Mouse (Mus musculus) heart, postnatal 25 days (tissue): Measurements from ENCODE around the gene Fyb. TPM values are rescaled to one million over a fixed set of nuclear protein-coding genes. Genes with fewer than 3 reads are reported as not detected.

ENCODE experiments used
- DNase-seq: peaks from one replicate; pipeline ENCODE4 v3.0.0; 2022; ENCODE audit warnings: low spot score
- intact Hi-C: fragments of 180-260 bp; cut with DNase I; formaldehyde crosslinking; loops from one replicate; pipeline ENCODE4 v1.15.1; 2025
- total RNA-seq, 2 experiments: library from RNA; stranded (reverse); gene quantifications; 2 replicates each; pipeline ENCODE4 v1.2.3; 2021

Gene Fyb
- total RNA-seq, 2 experiments from 2014 or later, result 36.3 to 37.6 TPM

DNA sequence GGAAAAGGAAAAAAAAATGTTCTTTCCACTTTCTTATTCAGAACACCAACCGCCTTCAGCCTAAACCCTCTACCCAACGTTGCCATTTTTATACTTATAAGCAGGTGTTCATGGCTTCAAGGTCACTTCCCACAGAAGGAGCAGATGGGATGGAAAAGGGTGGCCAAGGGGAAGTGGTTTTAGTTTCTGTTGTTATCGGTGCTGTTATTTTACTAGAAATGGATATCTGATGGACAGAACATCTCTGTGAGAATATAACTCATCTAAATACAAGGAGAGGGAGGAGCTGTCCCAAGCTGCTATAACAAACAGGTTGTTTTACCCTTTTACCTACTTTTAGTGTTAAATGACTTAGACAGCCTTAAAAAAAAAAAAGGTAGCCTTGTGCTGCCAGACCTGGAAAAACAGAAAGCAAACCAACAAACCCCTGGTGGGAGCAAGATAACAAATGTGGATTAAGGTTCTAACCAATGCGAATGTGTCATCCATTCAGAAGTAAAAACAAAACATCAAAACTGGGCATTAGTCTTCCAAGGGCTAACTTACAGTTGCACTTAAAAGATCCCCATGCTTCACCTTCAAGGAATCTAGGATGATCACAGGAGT, 68.3 kb downstream of the Fyb start:
- intact Hi-C loops, result no loop called here
- DNase-seq, result no peak

DNA sequence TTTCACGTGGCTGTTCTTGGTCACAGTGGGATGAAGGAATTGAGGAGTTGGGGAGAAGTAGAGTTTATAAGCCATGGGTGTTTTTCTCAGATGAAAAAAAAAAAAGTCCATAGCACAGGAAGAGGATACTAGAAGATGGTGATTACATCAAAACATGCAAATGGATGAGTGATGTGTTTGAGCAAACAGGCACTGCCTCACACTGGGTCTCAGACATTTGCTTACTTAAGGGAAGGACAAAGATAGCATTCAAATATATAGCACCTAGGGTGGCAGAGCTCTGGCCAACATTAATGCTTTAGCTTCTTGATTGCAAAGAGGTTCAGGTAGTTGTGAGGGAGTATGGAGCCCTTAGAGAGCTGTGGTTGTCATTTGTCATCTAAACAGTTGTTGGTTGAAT, 68.9 kb downstream of the Fyb start:
- no peak for DNase-seq
- intact Hi-C loops, result no loop called here

DNA sequence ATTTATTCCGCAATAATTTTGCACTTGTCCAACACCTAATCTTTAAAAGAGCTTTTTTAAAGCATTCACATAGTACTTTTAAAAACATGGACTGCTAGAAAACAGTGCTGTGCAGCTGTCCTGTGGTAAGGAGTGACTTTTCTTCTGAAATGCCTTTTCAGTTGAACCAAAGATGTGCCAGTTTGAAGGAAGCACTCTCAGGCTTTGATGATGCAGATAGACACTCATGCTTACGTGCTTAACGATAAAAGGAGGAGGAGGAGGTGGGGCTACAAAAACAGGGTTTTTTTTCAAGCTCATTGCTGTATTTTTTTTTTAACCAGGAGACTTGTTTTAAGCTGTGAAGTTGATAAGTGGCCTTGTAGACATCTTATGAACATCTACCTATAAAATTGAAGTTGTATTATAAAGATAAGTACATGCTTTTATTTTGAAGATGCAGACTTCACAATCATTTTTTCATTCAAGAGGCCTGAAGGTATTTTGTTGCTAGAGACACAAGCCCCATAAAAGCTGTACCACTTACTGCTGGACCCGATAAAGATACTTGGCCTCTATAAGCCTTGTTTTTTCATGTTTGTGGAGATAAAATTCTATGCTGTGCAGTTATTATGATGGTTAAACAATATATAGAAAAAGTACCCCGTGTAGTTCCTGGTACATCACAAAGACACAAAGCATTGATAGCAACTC, 70.1 kb downstream of the Fyb start:
- intact Hi-C loops, result no loop called here
- no peak for DNase-seq

DNA sequence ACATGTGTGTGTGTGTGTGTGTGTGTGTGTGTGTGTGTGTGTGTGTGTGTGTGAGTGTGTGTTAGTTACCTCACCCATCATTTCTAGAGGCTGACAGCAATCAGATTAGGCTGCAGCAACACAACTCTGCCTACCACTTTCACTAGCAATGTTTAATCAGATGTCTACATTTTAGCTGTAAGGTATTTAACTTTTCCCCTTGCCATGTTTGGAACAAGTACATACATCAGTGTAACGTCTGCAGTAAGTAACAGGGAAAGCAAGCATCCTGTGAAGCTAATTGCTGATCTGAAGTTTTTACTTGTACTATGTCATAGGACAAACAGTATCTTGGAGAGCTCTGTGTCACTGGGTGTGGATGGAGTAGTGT, 70.6 kb downstream of the Fyb start:
- no peak for DNase-seq
- intact Hi-C loops, result no loop called here

DNA sequence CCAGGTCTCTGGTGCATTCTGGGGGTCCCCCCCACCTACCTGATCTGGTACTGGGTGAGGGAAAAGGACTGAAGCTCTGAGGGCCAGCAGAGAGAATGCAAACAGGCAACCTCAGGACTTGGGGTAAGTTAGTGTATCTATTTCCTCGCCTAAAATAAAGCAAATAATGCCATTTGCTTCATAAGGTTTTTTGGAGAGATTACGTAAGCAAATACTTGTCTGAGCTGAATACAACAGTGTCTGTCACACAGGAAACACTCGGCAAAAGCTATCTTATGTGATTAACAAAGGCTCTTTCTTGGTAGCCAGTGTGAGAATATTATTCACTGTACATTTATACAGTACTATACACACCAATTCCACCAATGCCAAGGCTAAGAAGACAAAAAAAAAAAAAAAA, 76.0 kb downstream of the Fyb start:
- intact Hi-C loops, result no loop called here
- DNase-seq, result no peak

DNA sequence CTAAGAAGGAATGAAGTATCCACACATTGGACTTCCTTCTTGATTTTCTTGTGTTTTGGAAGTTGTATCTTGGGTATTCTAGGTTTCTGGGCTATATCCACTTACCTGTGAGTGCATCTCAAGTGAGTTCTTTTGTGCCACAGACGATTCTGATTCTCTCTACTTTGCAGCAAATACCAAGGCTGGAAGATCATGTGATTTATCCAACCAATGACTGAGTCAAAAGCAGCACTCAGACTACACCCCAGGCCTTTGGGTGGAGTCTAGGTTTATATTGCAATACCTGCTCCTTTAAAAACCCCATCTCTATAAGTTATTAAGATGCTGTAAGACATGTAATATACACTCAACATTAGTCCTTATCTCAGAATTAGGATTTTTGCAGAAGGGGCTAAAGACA, 77.7 kb downstream of the Fyb start:
- DNase-seq, result no peak
- intact Hi-C loops, result no loop called here

DNA sequence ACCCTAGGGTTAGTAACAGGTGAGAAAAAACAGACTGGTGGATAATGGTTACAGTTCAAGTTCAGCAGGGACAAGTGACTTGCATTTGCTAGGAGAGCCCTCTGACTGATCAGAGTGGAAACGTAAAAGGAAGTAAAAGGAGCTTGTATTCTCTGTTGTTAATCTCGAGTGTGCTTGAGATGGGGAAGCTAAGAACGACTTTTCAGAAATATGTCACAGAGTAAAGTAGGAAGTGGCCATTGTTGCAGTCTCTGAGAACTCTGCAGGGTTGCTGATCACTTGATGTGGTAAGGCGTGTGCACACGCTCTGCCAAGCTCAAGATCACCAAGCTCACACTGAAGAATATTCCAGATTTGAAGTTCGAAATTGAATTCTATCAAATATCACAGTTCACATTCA, 78.7 kb downstream of the Fyb start:
- intact Hi-C loops, result no loop called here
- DNase-seq, result no peak

DNA sequence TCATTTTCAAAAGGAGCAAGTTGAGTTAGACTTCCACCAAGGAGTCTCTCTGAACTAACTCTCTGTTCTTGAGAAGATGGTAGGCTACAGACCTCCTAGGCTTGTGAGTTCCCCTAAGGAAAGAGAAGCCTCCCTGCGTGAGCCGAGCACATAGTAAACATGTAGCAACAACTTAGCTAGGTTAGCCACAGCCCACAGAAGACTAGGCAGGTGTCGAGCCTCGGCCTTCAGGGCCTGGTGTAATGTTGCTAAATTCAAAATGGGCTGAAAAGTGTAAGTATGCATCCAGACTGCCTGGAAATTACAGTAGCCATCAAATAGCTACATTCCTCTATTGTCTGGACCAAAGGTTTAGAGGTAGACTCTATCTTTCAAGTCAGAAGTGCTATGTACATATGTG, 79.3 kb downstream of the Fyb start:
- intact Hi-C loops, result no loop called here

DNA sequence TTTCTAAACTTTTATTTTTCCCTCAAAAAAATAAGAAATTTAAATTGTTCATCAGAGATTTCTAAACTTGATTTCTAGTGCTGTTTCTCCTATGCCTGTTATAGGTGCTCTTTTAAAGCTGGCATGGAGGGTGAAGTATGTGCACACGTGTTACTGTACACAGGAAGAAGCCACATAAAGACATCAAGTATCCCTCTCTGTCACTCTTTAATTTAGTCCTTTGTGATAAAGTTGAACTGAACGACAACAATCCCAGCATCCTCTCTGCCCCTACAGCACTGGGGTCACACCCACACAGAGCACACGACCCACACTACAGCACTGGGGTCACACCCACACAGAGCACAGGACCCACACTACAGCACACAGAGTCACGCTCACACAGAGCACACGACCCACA, 88.0 kb downstream of the Fyb start:
- intact Hi-C loops, result no loop called here

More for the DNA sequence above, 79.3 kb downstream of the Fyb start:
- no peak for DNase-seq

DNA sequence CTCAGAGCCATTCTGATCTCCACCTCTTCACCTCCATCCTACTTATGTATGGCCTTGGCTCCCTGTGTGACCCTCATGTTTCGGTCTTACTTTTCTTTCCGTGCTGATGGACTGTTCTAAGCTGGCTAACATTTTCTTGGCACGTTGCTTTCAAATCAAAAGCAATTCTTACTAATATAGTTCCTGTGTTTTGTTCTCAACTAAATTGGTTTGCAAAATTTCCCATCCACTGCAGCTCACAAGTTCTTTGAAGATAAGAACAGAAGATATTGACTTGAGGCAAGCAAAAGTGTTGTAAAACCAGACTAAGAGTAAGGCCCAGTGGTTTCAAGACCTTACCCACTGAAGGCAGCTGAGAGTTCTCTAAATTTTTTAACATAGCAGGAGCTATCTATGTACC, 90.2 kb downstream of the Fyb start:
- intact Hi-C loops, result no loop called here
- DNase-seq, result no peak

More for the DNA sequence above, 88.0 kb downstream of the Fyb start:
- DNase-seq, result no peak

DNA sequence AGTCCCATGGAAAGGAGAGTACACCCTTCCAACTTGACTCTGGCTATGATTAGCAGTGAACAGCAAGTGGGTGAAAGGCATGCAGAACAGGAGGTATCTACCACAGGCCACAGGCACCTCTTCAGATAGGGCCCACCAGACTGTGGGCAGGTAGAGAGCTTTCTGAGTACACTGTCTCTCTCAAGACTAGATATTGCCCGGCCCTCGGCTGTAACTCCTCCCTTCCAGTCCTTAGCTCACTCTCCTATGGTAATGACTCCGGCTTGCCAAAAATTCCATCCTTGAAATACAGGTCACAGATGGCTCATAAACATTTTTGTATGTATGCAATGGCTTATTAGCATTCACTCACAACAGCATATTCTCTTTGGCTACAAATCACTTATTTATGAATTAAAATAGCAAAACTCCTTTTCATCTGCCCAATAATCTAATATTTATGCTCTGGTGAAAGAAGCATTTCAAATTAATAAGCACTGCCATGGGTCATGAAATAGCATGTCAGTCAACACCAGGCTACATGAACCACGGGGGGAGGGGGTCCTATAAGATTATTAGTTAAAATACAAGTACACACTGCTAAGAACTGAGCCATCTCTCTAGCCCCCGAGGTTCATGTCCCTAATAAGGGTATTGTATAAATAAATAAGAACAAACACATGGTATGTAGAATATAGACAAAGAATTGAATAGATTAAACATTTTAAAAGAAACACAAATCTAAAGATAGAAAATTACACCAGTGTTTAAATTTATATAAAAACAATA, 93.9 kb downstream of the Fyb start:
- DNase-seq, result no peak
- intact Hi-C loops, result no loop called here

DNA sequence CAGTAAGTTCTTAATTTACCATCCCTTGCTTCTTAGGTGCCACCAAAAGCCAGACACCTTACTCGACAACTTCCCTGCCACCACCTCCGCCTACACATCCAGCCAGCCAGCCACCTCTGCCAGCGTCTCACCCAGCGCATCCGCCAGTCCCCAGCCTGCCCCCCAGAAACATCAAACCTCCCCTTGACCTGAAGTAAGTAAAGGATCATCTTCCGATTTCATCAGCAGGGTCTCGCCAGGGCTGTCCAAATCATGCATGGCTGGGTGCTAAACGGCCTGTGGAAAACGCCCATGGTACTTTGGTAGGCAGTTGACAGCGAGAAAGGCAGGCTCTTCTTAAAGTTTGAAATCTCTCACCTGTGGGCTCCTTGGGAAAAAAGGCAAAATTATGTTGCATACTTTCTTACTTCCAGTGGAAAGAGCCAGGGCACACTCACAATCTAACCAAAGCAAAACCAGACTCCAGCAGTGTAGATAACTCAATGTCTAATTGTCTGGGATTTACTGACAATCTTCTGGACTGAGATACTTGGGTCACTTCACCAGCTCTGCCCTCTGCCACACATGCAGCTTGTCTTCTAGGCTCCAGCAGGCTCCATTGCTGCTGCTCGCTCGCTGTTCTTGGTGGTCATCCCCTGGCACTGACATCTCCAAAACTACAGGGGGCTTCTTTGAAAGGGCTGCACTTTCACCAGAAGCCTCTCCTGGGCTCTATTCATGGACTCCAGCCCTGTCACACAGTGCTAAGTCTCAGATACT, 97.1 kb downstream of the Fyb start:
- intact Hi-C loops, result loop anchor here (10.0 kb wide), 1 partner anchor 265 kb away; no protein-coding TSS in a partner anchor
- DNase-seq, result no peak

DNA sequence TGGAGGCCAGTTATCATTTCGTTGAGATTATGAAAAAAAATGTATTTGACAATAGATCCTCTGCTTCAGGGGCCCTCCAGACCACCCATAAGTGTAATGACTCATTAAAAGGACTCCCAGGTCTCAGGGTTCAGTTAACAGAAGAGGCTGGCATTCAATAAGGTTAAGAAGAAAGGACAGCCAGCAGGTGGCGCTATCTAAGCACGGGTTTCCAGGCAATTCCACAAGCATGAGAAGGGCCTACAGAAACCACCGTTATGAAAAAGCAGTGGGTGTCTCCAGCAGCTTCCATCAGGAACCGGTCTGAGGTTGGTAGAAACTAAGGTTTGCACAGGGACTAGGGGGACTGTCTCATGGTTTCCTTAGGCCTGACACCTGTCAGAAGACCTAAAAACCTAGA, 99.9 kb downstream of the Fyb start:
- DNase-seq, result no peak
- intact Hi-C loops, result loop anchor here (10.0 kb wide), 1 partner anchor 262 kb away; no protein-coding TSS in a partner anchor

DNA sequence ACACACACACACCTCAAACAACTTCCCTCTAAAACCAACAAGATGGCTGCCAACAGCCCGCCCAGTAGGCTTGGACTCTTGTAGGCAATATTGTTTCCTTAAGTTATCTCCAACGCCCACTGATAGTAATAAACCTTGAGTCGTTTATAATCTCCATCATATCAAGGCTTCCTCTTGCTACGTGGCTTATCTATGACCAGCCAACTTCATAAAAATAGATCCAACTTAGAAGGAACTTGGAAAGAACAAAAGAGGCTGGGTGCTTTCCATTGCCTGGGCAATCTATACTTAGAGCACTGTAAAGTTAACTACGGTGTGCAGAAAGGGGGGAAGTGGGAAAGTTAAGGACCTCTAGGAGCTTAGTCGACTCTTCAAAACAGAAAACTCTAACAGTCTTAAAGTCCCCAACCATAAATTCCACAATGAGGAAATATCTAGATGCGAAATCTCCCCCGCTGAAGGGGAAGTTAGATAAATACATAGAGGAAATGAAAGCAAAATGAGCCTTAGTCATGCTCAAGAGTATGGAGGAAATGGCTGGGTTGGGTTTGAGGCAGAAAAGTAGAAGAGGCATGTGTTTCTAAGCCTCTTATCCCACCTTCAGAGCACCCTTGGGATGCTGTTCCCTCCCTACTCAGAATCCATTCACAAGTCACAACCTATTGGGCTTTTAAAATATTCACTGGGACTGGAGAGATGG, 101.0 kb downstream of the Fyb start:
- no peak for DNase-seq
- intact Hi-C loops, result loop anchor here (10.0 kb wide), 1 partner anchor 261 kb away; no protein-coding TSS in a partner anchor

DNA sequence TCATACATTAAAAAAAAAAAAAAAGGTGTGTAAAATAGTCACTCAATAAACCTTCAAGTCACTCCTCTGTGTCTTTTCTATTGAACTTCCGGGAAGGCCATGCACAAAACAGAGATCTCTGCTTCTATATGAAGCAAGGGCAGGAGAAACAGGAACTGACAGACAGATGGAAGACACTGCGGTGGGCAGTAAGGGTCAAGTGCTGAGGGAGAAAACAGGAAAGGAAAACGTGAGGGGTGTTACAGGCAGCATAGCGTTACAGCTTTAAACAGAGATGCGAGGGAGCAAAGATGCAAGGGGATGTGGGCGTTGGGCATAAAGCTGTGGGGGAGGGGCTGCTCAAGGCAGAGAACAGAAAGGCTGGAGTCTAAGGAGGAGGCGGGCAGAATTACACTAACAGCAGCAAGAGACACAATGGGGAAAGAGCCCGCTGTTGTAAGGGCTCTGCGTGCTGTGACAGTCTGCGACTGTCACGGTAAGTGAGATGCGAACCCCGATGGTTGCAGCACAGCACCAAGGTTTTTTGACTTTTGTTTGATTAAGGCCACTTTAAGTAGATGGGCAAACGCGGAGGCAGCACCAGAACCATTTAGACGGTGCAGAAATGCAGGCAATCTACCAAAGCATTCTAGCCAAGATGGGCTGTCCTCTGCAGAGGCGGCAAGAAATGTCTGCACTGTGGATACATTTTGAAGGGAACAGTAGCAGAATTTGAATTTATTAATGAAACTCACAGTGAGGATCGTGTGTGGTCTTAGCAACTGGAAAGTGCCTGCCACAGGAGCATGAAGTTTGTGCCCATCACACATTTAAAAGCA, 101.9 kb downstream of the Fyb start:
- no peak for DNase-seq
- intact Hi-C loops, result loop anchor here (5.0 to 10.0 kb wide), 2 partner anchors 88 to 260 kb away; no protein-coding TSS in a partner anchor

DNA sequence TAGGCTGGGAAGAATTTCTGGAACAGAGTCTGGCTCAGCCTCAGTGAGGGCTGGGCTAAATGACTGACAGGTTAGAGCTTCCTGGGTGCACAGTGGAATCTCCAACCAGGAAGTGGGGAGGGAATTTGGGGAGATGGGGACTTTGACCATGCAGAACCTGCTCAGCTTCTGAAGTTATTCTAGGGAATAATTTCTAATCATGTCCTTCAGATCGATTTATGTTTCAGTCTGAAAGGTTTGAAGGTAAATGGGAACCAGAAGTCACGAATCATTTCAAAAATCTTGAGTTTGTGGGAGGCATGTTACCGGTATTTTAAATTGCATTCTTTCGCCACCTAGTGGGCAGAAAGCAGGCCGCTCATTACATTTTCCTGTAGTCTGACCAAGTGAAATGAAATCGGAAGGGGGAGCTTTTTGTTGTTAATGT, 103.0 kb downstream of the Fyb start:
- DNase-seq, result no peak
- intact Hi-C loops, result loop anchor here (5.0 to 10.0 kb wide), 2 partner anchors 87 to 259 kb away; no protein-coding TSS in a partner anchor

DNA sequence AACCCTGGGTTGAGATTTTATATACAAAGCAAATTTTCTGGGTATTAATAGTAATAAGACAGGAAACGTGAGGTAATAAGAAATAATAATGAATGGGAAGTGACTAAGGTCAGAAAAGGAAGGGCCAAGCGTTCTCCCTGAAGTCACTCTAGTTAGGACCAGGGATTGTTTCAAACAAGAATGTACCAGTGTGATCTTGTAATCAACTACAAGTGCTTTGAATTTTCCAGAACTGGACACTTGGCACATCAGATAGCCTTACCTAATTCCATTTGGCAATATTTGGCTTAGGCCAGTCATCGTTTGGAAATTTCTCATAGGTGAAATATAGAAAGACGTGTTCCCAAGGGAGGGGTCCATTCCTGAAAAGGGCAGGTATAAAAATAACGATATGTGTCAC, 103.5 kb downstream of the Fyb start:
- no peak for DNase-seq
- intact Hi-C loops, result loop anchor here (5.0 to 10.0 kb wide), 2 partner anchors 86 to 259 kb away; no protein-coding TSS in a partner anchor

DNA sequence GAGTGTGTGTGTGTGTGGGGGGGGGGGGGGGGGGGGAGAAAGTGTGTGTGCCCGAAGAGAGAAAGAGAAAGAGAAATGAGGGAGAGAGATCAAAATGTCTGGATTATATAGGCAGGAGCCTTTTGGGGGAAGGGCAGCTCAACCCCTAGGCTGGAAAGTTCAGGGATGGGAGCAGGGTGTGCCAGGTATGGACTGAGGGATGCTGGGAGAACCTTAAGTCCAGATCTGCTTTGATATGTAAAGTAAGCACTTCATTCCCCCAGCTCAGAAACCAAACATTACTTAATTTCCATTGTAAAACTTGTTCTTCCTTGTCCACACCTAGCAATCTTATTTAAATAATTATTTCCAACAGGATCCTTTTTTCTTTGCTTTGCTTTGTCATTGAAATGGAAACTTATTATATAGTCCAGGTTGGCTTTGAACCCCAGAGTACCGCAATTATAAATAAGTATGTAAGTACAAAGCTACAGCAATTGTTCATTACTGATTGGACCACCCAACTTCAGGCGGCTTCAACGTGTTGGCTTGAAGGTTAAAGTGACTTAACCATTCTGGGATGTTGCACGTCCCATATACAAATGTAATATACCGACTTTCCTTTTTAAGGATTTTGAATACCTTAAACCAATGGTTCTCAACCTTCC, 105.9 kb downstream of the Fyb start:
- intact Hi-C loops, result loop anchor here (5.0 to 10.0 kb wide), 2 partner anchors 84 to 256 kb away; no protein-coding TSS in a partner anchor
- no peak for DNase-seq
